ENCODE assay signal across 8 mouse cellular contexts in the genomic region with DNA sequence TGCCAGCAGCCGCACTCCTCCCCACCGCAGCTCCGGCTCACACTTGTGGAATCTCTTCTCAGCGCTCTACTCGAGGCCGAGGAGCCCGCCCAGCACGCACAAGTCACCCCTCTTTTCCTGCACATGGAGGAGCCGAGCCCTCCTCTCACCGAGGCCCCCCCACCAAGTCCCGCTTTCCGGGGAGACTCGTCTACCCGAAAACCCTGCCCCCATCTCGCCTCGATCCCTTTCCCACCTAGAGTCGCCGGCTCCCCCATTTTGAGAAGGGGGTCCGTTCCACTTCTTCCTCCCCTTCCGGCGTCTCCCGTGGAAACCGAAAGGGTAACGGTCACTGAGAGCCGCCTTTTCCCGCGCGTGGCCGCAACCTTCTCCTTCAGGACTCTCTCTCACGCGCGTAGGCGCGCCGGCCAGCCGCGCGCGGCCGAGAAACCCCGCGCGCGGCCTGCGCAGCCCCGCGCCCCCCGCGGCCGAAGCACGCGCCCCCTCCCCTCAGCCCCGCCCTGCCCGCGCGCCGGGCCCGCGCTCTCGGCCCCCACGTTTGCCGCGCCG. TPM values are rescaled to one million over a fixed set of nuclear protein-coding genes. Genes with fewer than 3 reads are reported as not detected.
DNase-seq lines count a peak whose midpoint lies in the region; ATAC-seq lines count a peak whose summit lies in the region.

No protein-coding gene starts in this region.

- peak overlapping the region; percentile 32 for H3K4me2 ChIP-seq in embryonic facial prominence, embryonic 11.5 days (ENCODE audit: low read depth, low read length)
- peak overlapping the region; percentile 59 for H3K4me2 ChIP-seq in hindbrain, embryonic 13.5 days
- H3K4me2 ChIP-seq in liver, embryonic 15.5 days, result peak overlapping the region; percentile 67

- no peaks in the 10 kb centered on the region; the same call in 1 of the 2 replicates for H3K36me3 ChIP-seq in embryonic facial prominence, embryonic 11.5 days (replicated peaks; ENCODE audit: control insufficient read depth, insufficient read depth, low read depth, low read length)
- peaks cover 15% of the 10 kb centered on the region for H3K36me3 ChIP-seq in hindbrain, embryonic 13.5 days
- H3K36me3 ChIP-seq in liver, embryonic 15.5 days (replicated peaks), result peaks cover 38% of the 10 kb centered on the region

- no peaks in the 10 kb centered on the region for H3K27me3 ChIP-seq in embryonic facial prominence, embryonic 11.5 days (ENCODE audit: control insufficient read depth, insufficient read depth, low read length)
- H3K27me3 ChIP-seq in hindbrain, embryonic 13.5 days, result no peaks in the 10 kb centered on the region
- no peaks in the 10 kb centered on the region for H3K27me3 ChIP-seq in liver, embryonic 15.5 days

- ATAC-seq in embryonic facial prominence, embryonic 11.5 days (replicated peaks; ENCODE audit: insufficient number of reproducible peaks, low FRiP score, low TSS enrichment, low read depth), result no peak
- ATAC-seq in hindbrain, embryonic 13.5 days (ENCODE audit: low FRiP score), result 0 out of 2 replicates have a peak, but pooled peaks have one; percentile 5
- ATAC-seq in liver, embryonic 15.5 days (ENCODE audit: insufficient read depth), result peak; percentile 49

- H3K4me3 ChIP-seq in embryonic facial prominence, embryonic 11.5 days (ENCODE audit: low read depth, low read length), result peak overlapping the region; percentile 56
- H3K4me3 ChIP-seq in hindbrain, embryonic 13.5 days, result peak overlapping the region; percentile 54
- H3K4me3 ChIP-seq in liver, embryonic 15.5 days (replicated peaks), result peak overlapping the region; percentile 78

- DNase-seq in layer of hippocampus, postnatal 14 days (ENCODE audit: low spot score in 2 of 2), result peak; percentile 6 to 16
- no peak for DNase-seq in layer of hippocampus, adult 11-12 months (ENCODE audit: low spot score)
- peak; percentile 43 for DNase-seq in ZHBTc4 (ENCODE audit: low read depth, low spot score)
- peak; percentile 41 for DNase-seq in embryonic facial prominence, embryonic 11.5 days (ENCODE audit: low spot score)
- peak; percentile 26 for DNase-seq in ovary, postnatal 36 days (ENCODE audit: low spot score)
- DNase-seq in natural killer cell, adult 2 months (ENCODE audit: low spot score in 2 of 2), result no peak

- H3K9me3 ChIP-seq in embryonic facial prominence, embryonic 11.5 days (replicated peaks; ENCODE audit: control insufficient read depth, low read length), result no peaks in the 10 kb centered on the region
- H3K9me3 ChIP-seq in hindbrain, embryonic 13.5 days, result no peaks in the 10 kb centered on the region
- H3K9me3 ChIP-seq in liver, embryonic 15.5 days (replicated peaks), result no peaks in the 10 kb centered on the region

- peak overlapping the region; percentile 86 for H3K27ac ChIP-seq in embryonic facial prominence, embryonic 11.5 days (replicated peaks; ENCODE audit: low read depth, low read length)
- peak overlapping the region; percentile 87 for H3K27ac ChIP-seq in hindbrain, embryonic 13.5 days
- peak overlapping the region; percentile 90 for H3K27ac ChIP-seq in liver, embryonic 15.5 days (replicated peaks)

- peak overlapping the region; percentile 73 for H3K9ac ChIP-seq in embryonic facial prominence, embryonic 11.5 days (replicated peaks; ENCODE audit: low read length)
- H3K9ac ChIP-seq in hindbrain, embryonic 13.5 days, result peak overlapping the region; percentile 72
- H3K9ac ChIP-seq in liver, embryonic 15.5 days, result peak overlapping the region; percentile 73

- no peaks in the 10 kb centered on the region for H3K4me1 ChIP-seq in embryonic facial prominence, embryonic 11.5 days (ENCODE audit: control insufficient read depth, insufficient read depth, low read length)
- H3K4me1 ChIP-seq in hindbrain, embryonic 13.5 days (replicated peaks), result peaks cover 8% of the 10 kb centered on the region
- peaks cover 20% of the 10 kb centered on the region for H3K4me1 ChIP-seq in liver, embryonic 15.5 days (replicated peaks)

- 21% methylated on average over 59 of the region's 64 CpGs for WGBS in embryonic facial prominence, embryonic 11.5 days
- 11% methylated on average over 62 of the region's 64 CpGs for WGBS in hindbrain, embryonic 13.5 days
- WGBS in liver, embryonic 15.5 days (ENCODE audit: insufficient replicate concordance), result 20% methylated on average over 63 of the region's 64 CpGs

RNA-seq across cellular contexts. Expression of a gene that starts 0.6 kb away (rescaled TPM):
- 10 to 100 TPM; 25.0 to 28.2 TPM for total RNA-seq in layer of hippocampus, postnatal 14 days (2021)
- 86.7 and 88.3 TPM in 2 replicates for polyA plus RNA-seq in embryonic facial prominence, embryonic 11.5 days (2014; fragmentation: Nextera tagmentation; extraction: Ambion mirVana)
- 39.9 and 40.8 TPM in 2 replicates for polyA plus RNA-seq in hindbrain, embryonic 13.5 days (2015; fragmentation: Nextera tagmentation; extraction: Ambion mirVana)
- 31.4 and 33.0 TPM in 2 replicates for polyA plus RNA-seq in liver, embryonic 15.5 days (2015; fragmentation: Nextera tagmentation; extraction: Ambion mirVana)

RNA-seq across cellular contexts. Expression of a gene that starts 16.3 kb away (rescaled TPM):
- total RNA-seq in layer of hippocampus, postnatal 14 days (2021), result 1 to 10 TPM; 2.0 to 2.2 TPM
- polyA plus RNA-seq in embryonic facial prominence, embryonic 11.5 days (2014; fragmentation: Nextera tagmentation; extraction: Ambion mirVana), result 0.42 and 0.48 TPM in 2 replicates
- polyA plus RNA-seq in hindbrain, embryonic 13.5 days (2015; fragmentation: Nextera tagmentation; extraction: Ambion mirVana), result 0.12 and 0.18 TPM in 2 replicates
- polyA plus RNA-seq in liver, embryonic 15.5 days (2015; fragmentation: Nextera tagmentation; extraction: Ambion mirVana), result 2.1 and 2.2 TPM in 2 replicates

RNA-seq across cellular contexts. Expression of a gene that starts 55.7 kb away (rescaled TPM):
- total RNA-seq in layer of hippocampus, postnatal 14 days (2021), result not detected
- not detected in 2 replicates for polyA plus RNA-seq in embryonic facial prominence, embryonic 11.5 days (2014; fragmentation: Nextera tagmentation; extraction: Ambion mirVana)
- polyA plus RNA-seq in hindbrain, embryonic 13.5 days (2015; fragmentation: Nextera tagmentation; extraction: Ambion mirVana), result 0.31 and 0.53 TPM in 2 replicates
- polyA plus RNA-seq in liver, embryonic 15.5 days (2015; fragmentation: Nextera tagmentation; extraction: Ambion mirVana), result 0.26 and 0.36 TPM in 2 replicates

RNA-seq across cellular contexts. Expression of a gene that starts 58.7 kb away (rescaled TPM):
- 100 to 1,000 TPM; 214 to 218 TPM for total RNA-seq in layer of hippocampus, postnatal 14 days (2021)
- 15.1 and 15.9 TPM in 2 replicates for polyA plus RNA-seq in embryonic facial prominence, embryonic 11.5 days (2014; fragmentation: Nextera tagmentation; extraction: Ambion mirVana)
- polyA plus RNA-seq in hindbrain, embryonic 13.5 days (2015; fragmentation: Nextera tagmentation; extraction: Ambion mirVana), result 58.5 and 60.9 TPM in 2 replicates
- 6.0 and 6.2 TPM in 2 replicates for polyA plus RNA-seq in liver, embryonic 15.5 days (2015; fragmentation: Nextera tagmentation; extraction: Ambion mirVana)

Comparison
In these comparisons a context has a peak if more than half of its experiments do, and no peak if none do; other contexts are left out.
1. DNase-seq: peak in layer of hippocampus, postnatal 14 days (2 of 2), ZHBTc4 (single experiment), embryonic facial prominence, embryonic 11.5 days (single experiment) and ovary, postnatal 36 days (single experiment); none in layer of hippocampus, adult 11-12 months (single experiment) and natural killer cell, adult 2 months (0 of 2).
2. Peak in every context shown above with its lines, with median percentiles within 50 percentile points of each other: H3K27ac ChIP-seq, H3K4me2 ChIP-seq, H3K4me3 ChIP-seq and H3K9ac ChIP-seq.